Mouse (Mus musculus) heart, adult 2 months (tissue): ENCODE results near the gene Cldn34b2. TPM values are rescaled to one million over a fixed set of nuclear protein-coding genes. Genes with fewer than 3 reads are reported as not detected.
"Not testable (repeated sequence)": the region's sequence is repeated elsewhere in the genome, so short reads cannot be mapped to it uniquely, and the experiment has no call there.

Experiments used
- DNase-seq, 2 experiments: peaks; one replicate each; pipeline ENCODE4 v3.0.0; 2021
- H3K27ac ChIP-seq: fragments of 200-600 bp; 2 replicates; pipeline ENCODE4 v1.8.1; 2022
- H3K27me3 ChIP-seq: fragments of 200-500 bp; 2 replicates; pipeline ENCODE4 v1.6.1; 2012; ENCODE audit warnings: mild to moderate bottlenecking, low read length, inconsistent platforms, mixed read lengths; ENCODE audit not compliant: control insufficient read depth, insufficient read depth
- H3K36me3 ChIP-seq: fragments of 200-500 bp; 2 replicates; pipeline ENCODE4 v1.6.1; 2012; ENCODE audit warnings: low read length, inconsistent platforms; ENCODE audit not compliant: control insufficient read depth, insufficient read depth
- H3K4me1 ChIP-seq: fragments of 200-500 bp; 2 replicates; pipeline ENCODE4 v1.6.1; 2011; ENCODE audit warnings: low read length; ENCODE audit not compliant: control insufficient read depth, insufficient read depth
- H3K4me3 ChIP-seq: fragments of 200-600 bp; 2 replicates; pipeline ENCODE4 v1.8.1; 2022
- H3K79me2 ChIP-seq: fragments of 200-500 bp; replicated peaks from 2 replicates; pipeline ENCODE4 v1.6.1; 2012; ENCODE audit warnings: mild to moderate bottlenecking, inconsistent platforms, low read length, moderate library complexity, mixed read lengths; ENCODE audit not compliant: control insufficient read depth, insufficient read depth
- H3K9ac ChIP-seq: fragments of 200-500 bp; 2 replicates; pipeline ENCODE4 v1.6.1; 2012; ENCODE audit warnings: low read depth, mild to moderate bottlenecking, control low read depth, inconsistent platforms, low read length, mixed read lengths
- CTCF ChIP-seq: fragments of 200-600 bp; IDR thresholded peaks from 2 replicates; pipeline ENCODE4 v1.8.1; 2022; ENCODE audit warnings: antibody characterized with exemption, mild to moderate bottlenecking, moderate library complexity
- EP300 ChIP-seq: fragments of 200-500 bp; IDR thresholded peaks from 2 replicates; pipeline ENCODE4 v1.6.1; 2011; ENCODE audit warnings: low read depth, low read length, control low read depth; ENCODE audit not compliant: insufficient read depth
- POLR2A ChIP-seq: fragments of 200-500 bp; IDR thresholded peaks from 2 replicates; pipeline ENCODE4 v1.6.1; 2011; ENCODE audit warnings: mild to moderate bottlenecking, low read depth, low read length, control low read depth; ENCODE audit not compliant: insufficient read depth
- WGBS: fragments of 180-500 bp; shearing (Covaris S2); methylation state at CpG from one replicate; pipeline ENCODE4 v1.1.7; 2018; 5-methylcytosine and 5-hydroxymethylcytosine counted together
- intact Hi-C: fragments of 180-260 bp; cut with DNase I; formaldehyde crosslinking; loops from one replicate; pipeline ENCODE4 v1.15.1; 2025
- long read RNA-seq: library from polyadenylated mRNA; stranded (forward); transcript quantifications from one replicate; pipeline ENCODE4 v2.0.0, GENCODE M21; 2021
- polyA plus RNA-seq: library from polyadenylated mRNA; depleted of rRNA; stranded (reverse); fragments of >200 nt; gene quantifications from 2 replicates; pipeline ENCODE4 v1.2.3, GENCODE M21; 2012; rRNA removed
- total RNA-seq, 2 experiments: library from RNA; stranded (reverse); gene quantifications; 2 replicates each; pipeline ENCODE4 v1.2.3; 2021

Cldn34b2 gene
- total RNA-seq (not detected), polyA plus RNA-seq (not detected in 2 replicates)
- long read RNA-seq = 0 reads

- H3K27ac ChIP-seq, DNase-seq, H3K4me1 ChIP-seq, H3K4me3 ChIP-seq, H3K79me2 ChIP-seq, H3K27me3 ChIP-seq, H3K9ac ChIP-seq, intact Hi-C loops, H3K36me3 ChIP-seq: not testable (repeated sequence)
- WGBS = 67% methylated on average over 3 of the region's 3 CpGs
Measured at GRCm38 (mm10) chrX:155128312-155128711, at the start of gene Cldn34b2. Gene Cldn34b2 (minus strand): TSS chrX:155128412.

GRCm38 (mm10) chrX:155177640-155178039 is 49.4 kb upstream of the Cldn34b2 start:
- no peak overlapping the region for H3K27ac ChIP-seq
- H3K79me2 ChIP-seq = no peaks in the 10 kb centered on the region
- H3K36me3 ChIP-seq = no peaks in the 10 kb centered on the region
- no peak overlapping the region for H3K4me3 ChIP-seq
- DNase-seq = no peak
- no peak for TF ChIP-seq CTCF
- no peak for TF ChIP-seq POLR2A
- no peaks in the 10 kb centered on the region for H3K4me1 ChIP-seq
- intact Hi-C loops = no loop called here
- H3K9ac ChIP-seq = no peak overlapping the region
- no peaks in the 10 kb centered on the region for H3K27me3 ChIP-seq
- WGBS = 65% methylated on average over 2 of the region's 2 CpGs

GRCm38 (mm10) chrX:155177230-155177629 is 49.0 kb upstream of the Cldn34b2 start:
- intact Hi-C loops = no loop called here
- WGBS = 72% methylated on average over 2 of the region's 2 CpGs

GRCm38 (mm10) chrX:155175568-155175967 is 47.4 kb upstream of the Cldn34b2 start:
- H3K27ac ChIP-seq = no peak overlapping the region
- intact Hi-C loops = no loop called here
- H3K9ac ChIP-seq = no peak overlapping the region
- no peaks in the 10 kb centered on the region for H3K27me3 ChIP-seq
- no peaks in the 10 kb centered on the region for H3K36me3 ChIP-seq
- no peak overlapping the region for H3K4me3 ChIP-seq
- no peaks in the 10 kb centered on the region for H3K4me1 ChIP-seq
- TF ChIP-seq POLR2A (no peak), CTCF (no peak), EP300 (no peak)
- no peak for DNase-seq
- no peaks in the 10 kb centered on the region for H3K79me2 ChIP-seq
- 66% methylated on average over 4 of the region's 4 CpGs for WGBS

More at GRCm38 (mm10) chrX:155177230-155177629, 49.0 kb upstream of the Cldn34b2 start:
- TF ChIP-seq EP300 (no peak), CTCF (no peak), POLR2A (no peak)
- Histone ChIP-seq H3K4me3 (no peak overlapping the region), H3K36me3 (no peaks in the 10 kb centered on the region), H3K27ac (no peak overlapping the region), H3K79me2 (no peaks in the 10 kb centered on the region), H3K27me3 (no peaks in the 10 kb centered on the region), H3K4me1 (no peaks in the 10 kb centered on the region), H3K9ac (no peak overlapping the region)
- no peak for DNase-seq

GRCm38 (mm10) chrX:155172310-155172709 is 44.1 kb upstream of the Cldn34b2 start:
- intact Hi-C loops = no loop called here
- Histone ChIP-seq H3K79me2 (no peaks in the 10 kb centered on the region), H3K4me1 (no peaks in the 10 kb centered on the region), H3K27ac (no peak overlapping the region), H3K9ac (no peak overlapping the region), H3K4me3 (no peak overlapping the region), H3K36me3 (no peaks in the 10 kb centered on the region), H3K27me3 (no peaks in the 10 kb centered on the region)
- no peak for TF ChIP-seq POLR2A
- no peak for TF ChIP-seq CTCF
- no peak for TF ChIP-seq EP300
- DNase-seq = peak in 1 of 2 experiments; percentile 6

- TF ChIP-seq POLR2A (no peak), CTCF (no peak), EP300 (no peak)
- Histone ChIP-seq H3K79me2 (no peaks in the 10 kb centered on the region), H3K36me3 (no peaks in the 10 kb centered on the region), H3K4me1 (no peaks in the 10 kb centered on the region), H3K27me3 (no peaks in the 10 kb centered on the region), H3K27ac (no peak overlapping the region), H3K4me3 (no peak overlapping the region), H3K9ac (no peak overlapping the region)
- intact Hi-C loops = no loop called here
- WGBS = 43% methylated on average over 1 of the region's 1 CpGs
- no peak for DNase-seq
Measured at GRCm38 (mm10) chrX:155171754-155172153, 43.5 kb upstream of the Cldn34b2 start.
